12 mouse cellular contexts compared by ENCODE assay signal in genomic region chr6:112501156-112501555, GRCm38 (mm10). TPM values are rescaled to one million over a fixed set of nuclear protein-coding genes. Genes with fewer than 3 reads are reported as not detected.
A peak's percentile ranks its signal among the peaks of the same experiment; 100 is the strongest.
DNase-seq lines count a peak whose midpoint lies in the region; ATAC-seq and TF ChIP-seq lines count a peak whose summit lies in the region.
"Had no signal": no experiment of that assay in that cellular context is flagged by ENCODE, and none has a peak within 500 bp of the region (broad histone marks: within the 10 kb centered on the region; RNA-seq: fewer than 3 reads in every experiment).

No protein-coding gene starts in this region.

- H3K4me2 ChIP-seq in lung, embryonic 14.5 days = no peak overlapping the region
- H3K4me2 ChIP-seq in forebrain, postnatal 0 days (ENCODE audit: low read depth) = no peak overlapping the region
- H3K4me2 ChIP-seq: limb, embryonic 12.5 days; midbrain, embryonic 12.5 days; neural tube, embryonic 15.5 days had no signal

- DNase-seq in heart, postnatal 14 days = peak; percentile 18 to 44
- DNase-seq in heart, postnatal 25 days (ENCODE audit: low spot score) = no peak
- DNase-seq in lung, embryonic 14.5 days = peak; percentile 49
- no peak for DNase-seq in lung, postnatal 36 days
- DNase-seq in adrenal gland, postnatal 14 days = peak; percentile 78
- peak; percentile 59 for DNase-seq in kidney, postnatal 14 days
- DNase-seq in forebrain, postnatal 0 days = no peak
- no peak for DNase-seq in thymus, postnatal 0 days (ENCODE audit: low spot score)

- H3K4me1 ChIP-seq in lung, embryonic 14.5 days (ENCODE audit: insufficient read depth) = no peaks in the 10 kb centered on the region
- no peaks in the 10 kb centered on the region for H3K4me1 ChIP-seq in forebrain, postnatal 0 days (ENCODE audit: insufficient read depth)
- H3K4me1 ChIP-seq: midbrain, embryonic 12.5 days; neural tube, embryonic 15.5 days had no signal

- WGBS in lung, embryonic 14.5 days = 61% methylated on average over 2 of the region's 2 CpGs
- WGBS in forebrain, postnatal 0 days = 74% methylated on average over 2 of the region's 2 CpGs

- no peak overlapping the region for H3K4me3 ChIP-seq in lung, embryonic 14.5 days (ENCODE audit: low read depth, low read length)
- H3K4me3 ChIP-seq in forebrain, postnatal 0 days (ENCODE audit: low read depth, low read length) = no peak overlapping the region
- H3K4me3 ChIP-seq: limb, embryonic 12.5 days; midbrain, embryonic 12.5 days; neural tube, embryonic 15.5 days had no signal

- no peak overlapping the region for H3K27ac ChIP-seq in lung, embryonic 14.5 days (ENCODE audit: low read depth)
- no peak overlapping the region for H3K27ac ChIP-seq in forebrain, postnatal 0 days (ENCODE audit: low read depth, low read length)
- H3K27ac ChIP-seq: limb, embryonic 12.5 days; midbrain, embryonic 12.5 days; neural tube, embryonic 15.5 days had no signal

- no peaks in the 10 kb centered on the region for H3K9me3 ChIP-seq in lung, embryonic 14.5 days (ENCODE audit: low read depth, low read length)
- H3K9me3 ChIP-seq in forebrain, postnatal 0 days (ENCODE audit: low read length) = no peaks in the 10 kb centered on the region
- H3K9me3 ChIP-seq: limb, embryonic 12.5 days; midbrain, embryonic 12.5 days; neural tube, embryonic 15.5 days had no signal

- TF ChIP-seq CTCF in lung, embryonic 14.5 days (IDR thresholded peaks at IDR 0.05; ENCODE audit: low read depth) = no peak
- no peak for TF ChIP-seq CTCF in forebrain, postnatal 0 days (IDR thresholded peaks at IDR 0.05; ENCODE audit: low read depth)

- intact Hi-C loops in heart, postnatal 14 days (cut with DNase I) = no loop called here
- intact Hi-C loops in heart, postnatal 25 days (cut with DNase I) = no loop called here

- no peak overlapping the region for H3K9ac ChIP-seq in lung, embryonic 14.5 days
- H3K9ac ChIP-seq in forebrain, postnatal 0 days = no peak overlapping the region
- H3K9ac ChIP-seq: limb, embryonic 12.5 days; midbrain, embryonic 12.5 days; neural tube, embryonic 15.5 days had no signal

- no peak for ATAC-seq in lung, embryonic 14.5 days (ENCODE audit: insufficient read depth)
- no peak for ATAC-seq in forebrain, postnatal 0 days

- no peaks in the 10 kb centered on the region for H3K27me3 ChIP-seq in lung, embryonic 14.5 days (ENCODE audit: insufficient read depth, low read length)
- H3K27me3 ChIP-seq in forebrain, postnatal 0 days (ENCODE audit: insufficient read depth, low read length) = no peaks in the 10 kb centered on the region
- H3K27me3 ChIP-seq: limb, embryonic 12.5 days; neural tube, embryonic 15.5 days had no signal

- no peaks in the 10 kb centered on the region for H3K36me3 ChIP-seq in lung, embryonic 14.5 days (ENCODE audit: insufficient read depth)
- no peaks in the 10 kb centered on the region for H3K36me3 ChIP-seq in forebrain, postnatal 0 days (ENCODE audit: insufficient read depth)
- H3K36me3 ChIP-seq: limb, embryonic 12.5 days; midbrain, embryonic 12.5 days; neural tube, embryonic 15.5 days had no signal

RNA-seq across cellular contexts. Expression of gene Oxtr, which starts 11.4 kb away (rescaled TPM):
- under 1 TPM; 0.15 to 0.19 TPM for total RNA-seq in heart, postnatal 14 days (2021)
- under 1 TPM; 0.31 to 0.48 TPM for total RNA-seq in heart, postnatal 25 days (2021)
- 0.14 and 0.22 TPM in 2 replicates for polyA plus RNA-seq in lung, embryonic 14.5 days (2014; fragmentation: Nextera tagmentation; extraction: Ambion mirVana)
- 63.3 and 80.2 TPM in 2 replicates for total RNA-seq in adrenal gland, postnatal 14 days (2021)
- total RNA-seq in forebrain, postnatal 0 days (2014; rRNA removed) = 5.2 and 6.7 TPM in 2 replicates
- polyA plus RNA-seq in forebrain, postnatal 0 days (2015; fragmentation: Nextera tagmentation; extraction: Ambion mirVana) = 1.4 and 3.5 TPM in 2 replicates
- polyA plus RNA-seq in thymus, postnatal 0 days (2015; fragmentation: Nextera tagmentation; extraction: Ambion mirVana) = 0.04 and 0.05 TPM in 2 replicates
- total RNA-seq: hematopoietic stem cell, adult 5-6 weeks had no signal

RNA-seq across cellular contexts. Expression of gene Cav3, which starts 41.9 kb away (rescaled TPM):
- total RNA-seq in heart, postnatal 14 days (2021) = 100 to 1,000 TPM; 131 to 137 TPM
- total RNA-seq in heart, postnatal 25 days (2021) = 100 to 1,000 TPM; 115 to 120 TPM
- 0.63 and 2.2 TPM in 2 replicates for polyA plus RNA-seq in lung, embryonic 14.5 days (2014; fragmentation: Nextera tagmentation; extraction: Ambion mirVana)
- total RNA-seq in adrenal gland, postnatal 14 days (2021) = not detected in 2 replicates
- not detected in 2 replicates for total RNA-seq in forebrain, postnatal 0 days (2014; rRNA removed)
- polyA plus RNA-seq in forebrain, postnatal 0 days (2015; fragmentation: Nextera tagmentation; extraction: Ambion mirVana) = 0.13 TPM in 2 replicates
- 0.26 and 0.27 TPM in 2 replicates for polyA plus RNA-seq in thymus, postnatal 0 days (2015; fragmentation: Nextera tagmentation; extraction: Ambion mirVana)
- total RNA-seq: hematopoietic stem cell, adult 5-6 weeks had no signal
- polyA plus RNA-seq: midbrain, embryonic 12.5 days had no signal

Comparison
In these comparisons a context has a peak if more than half of its experiments do, and no peak if none do; other contexts are left out.
1. DNase-seq: peak in heart, postnatal 14 days (2 of 2), lung, embryonic 14.5 days (single experiment), adrenal gland, postnatal 14 days (single experiment) and kidney, postnatal 14 days (single experiment); none in heart, postnatal 25 days (single experiment), lung, postnatal 36 days (single experiment), forebrain, postnatal 0 days (single experiment) and thymus, postnatal 0 days (single experiment).
2. RNA of gene Cav3, which starts 41.9 kb away (total RNA-seq): 131 to 137 TPM in heart, postnatal 14 days and 115 to 120 TPM in heart, postnatal 25 days; not detected in adrenal gland, postnatal 14 days and not detected in forebrain, postnatal 0 days; every median in the first group is over 100 times any median in the second.